Mouse (Mus musculus) inflammation-experienced regulatory T-cells, adult 6 months (primary cell): ENCODE measurements at regions not wholly inside any gene's neighbourhood (a gene's known extent, or its start where the extent isn't known, plus 50 kb on each side); places are given as distances from the start of the nearest gene placed in this dataset.

Experiments
- ATAC-seq: one replicate; pipeline ENCODE4 v1.8.0; 2017

GRCm38 (mm10) chr2:170218230-170219044, 70.5 kb upstream of the Zfp217 start:
- peak; percentile 32 for ATAC-seq

GRCm38 (mm10) chr2:170216311-170216710, 68.4 kb upstream of the Zfp217 start:
- ATAC-seq = no peak

- no peak for ATAC-seq
Observed at GRCm38 (mm10) chr2:170209121-170209520, 61.2 kb upstream of the Zfp217 start.

- no peak for ATAC-seq
Observed at GRCm38 (mm10) chr2:170207878-170208277, 60.0 kb upstream of the Zfp217 start.

- ATAC-seq = no peak
Observed at GRCm38 (mm10) chr2:170207395-170207794, 59.5 kb upstream of the Zfp217 start.

- no peak for ATAC-seq
Observed at GRCm38 (mm10) chr2:170206870-170207269, 59.0 kb upstream of the Zfp217 start.

- no peak for ATAC-seq
Observed at GRCm38 (mm10) chr2:170206442-170206754, 58.5 kb upstream of the Zfp217 start.

- ATAC-seq = peak; percentile 76
Observed at GRCm38 (mm10) chr2:170205591-170206441, 57.9 kb upstream of the Zfp217 start.

- peak; percentile 69 for ATAC-seq
Observed at GRCm38 (mm10) chr2:170204768-170205514, 57.0 kb upstream of the Zfp217 start.

GRCm38 (mm10) chr2:170203496-170203895, 55.6 kb upstream of the Zfp217 start:
- no peak for ATAC-seq

GRCm38 (mm10) chr2:170201816-170202371, 54.0 kb upstream of the Zfp217 start:
- no peak for ATAC-seq
